Mouse (Mus musculus): ENCODE data around the gene Cntln. TPM values are rescaled to one million over a fixed set of nuclear protein-coding genes. Genes with fewer than 3 reads are reported as not detected.

Cntln gene
- total RNA-seq, 2 experiments from 2014 or later, result 7.4 to 8.1 TPM

GRCm38 (mm10) chr4:84946450-84946849 lies 62.3 kb downstream of the Cntln start:
- Histone ChIP-seq H3K27ac (no peak overlapping the region), H3K4me3 (no peak overlapping the region)
- TF ChIP-seq CTCF (conservative IDR thresholded peaks at IDR 0.05), result no peak
- no peak for DNase-seq (ENCODE audit: low spot score in 2 of 2)

GRCm38 (mm10) chr4:84976875-84977646 lies 93.0 kb downstream of the Cntln start:
- Histone ChIP-seq H3K4me3 (no peak overlapping the region), H3K27ac (no peak overlapping the region)
- no peak for TF ChIP-seq CTCF (conservative IDR thresholded peaks at IDR 0.05)
- no peak for DNase-seq (ENCODE audit: low spot score in 2 of 2)

- no peak for DNase-seq (ENCODE audit: low spot score in 2 of 2)
- no peak for TF ChIP-seq CTCF (conservative IDR thresholded peaks at IDR 0.05)
- H3K4me3 ChIP-seq, result no peak overlapping the region
- H3K27ac ChIP-seq, result no peak overlapping the region
Measured at GRCm38 (mm10) chr4:84995520-84996348, 111.6 kb downstream of the Cntln start.

GRCm38 (mm10) chr4:85005581-85005980 lies 121.5 kb downstream of the Cntln start:
- Histone ChIP-seq H3K4me3 (no peak overlapping the region), H3K27ac (no peak overlapping the region)
- DNase-seq (ENCODE audit: low spot score in 2 of 2), result no peak
- no peak for TF ChIP-seq CTCF (conservative IDR thresholded peaks at IDR 0.05)

- Histone ChIP-seq H3K27ac (no peak overlapping the region), H3K4me3 (no peak overlapping the region)
- no peak for DNase-seq (ENCODE audit: low spot score in 2 of 2)
- TF ChIP-seq CTCF (conservative IDR thresholded peaks at IDR 0.05), result no peak
Measured at GRCm38 (mm10) chr4:85006789-85007188, 122.7 kb downstream of the Cntln start.

- DNase-seq (ENCODE audit: low spot score in 2 of 2), result no peak
Measured at GRCm38 (mm10) chr4:85010846-85011245, 126.7 kb downstream of the Cntln start.

GRCm38 (mm10) chr4:85045748-85046147 lies 161.6 kb downstream of the Cntln start:
- Histone ChIP-seq H3K4me3 (no peak overlapping the region), H3K27ac (no peak overlapping the region)
- TF ChIP-seq CTCF (conservative IDR thresholded peaks at IDR 0.05), result no peak
- no peak for DNase-seq (ENCODE audit: low spot score in 2 of 2)

More at GRCm38 (mm10) chr4:85010846-85011245, 126.7 kb downstream of the Cntln start:
- no peak for TF ChIP-seq CTCF (conservative IDR thresholded peaks at IDR 0.05)
- Histone ChIP-seq H3K27ac (no peak overlapping the region), H3K4me3 (no peak overlapping the region)

GRCm38 (mm10) chr4:85049933-85050553 lies 165.9 kb downstream of the Cntln start:
- H3K27ac ChIP-seq, result no peak overlapping the region
- no peak for DNase-seq (ENCODE audit: low spot score in 2 of 2)
- no peak overlapping the region for H3K4me3 ChIP-seq
- no peak for TF ChIP-seq CTCF (conservative IDR thresholded peaks at IDR 0.05)

- no peak overlapping the region for H3K4me3 ChIP-seq
- no peak for TF ChIP-seq CTCF (conservative IDR thresholded peaks at IDR 0.05)
- no peak for DNase-seq (ENCODE audit: low spot score in 2 of 2)
- no peak overlapping the region for H3K27ac ChIP-seq
Measured at GRCm38 (mm10) chr4:85054616-85055015, 170.5 kb downstream of the Cntln start.

- Histone ChIP-seq H3K27ac (no peak overlapping the region), H3K4me3 (no peak overlapping the region)
- no peak for TF ChIP-seq CTCF (conservative IDR thresholded peaks at IDR 0.05)
- no peak for DNase-seq (ENCODE audit: low spot score in 2 of 2)
Measured at GRCm38 (mm10) chr4:85059598-85059997, 175.5 kb downstream of the Cntln start.

GRCm38 (mm10) chr4:85061676-85062075 lies 177.6 kb downstream of the Cntln start:
- DNase-seq (ENCODE audit: low spot score in 2 of 2), result no peak
- Histone ChIP-seq H3K4me3 (no peak overlapping the region), H3K27ac (no peak overlapping the region)
- no peak for TF ChIP-seq CTCF (conservative IDR thresholded peaks at IDR 0.05)

- no peak for TF ChIP-seq CTCF (conservative IDR thresholded peaks at IDR 0.05)
- DNase-seq (ENCODE audit: low spot score in 2 of 2), result no peak
- no peak overlapping the region for H3K4me3 ChIP-seq
- H3K27ac ChIP-seq, result no peak overlapping the region
Measured at GRCm38 (mm10) chr4:85096033-85096432, 211.9 kb downstream of the Cntln start.

- Histone ChIP-seq H3K27ac (no peak overlapping the region), H3K4me3 (no peak overlapping the region)
- peak; percentile 99 for TF ChIP-seq CTCF (conservative IDR thresholded peaks at IDR 0.05)
- DNase-seq (ENCODE audit: low spot score in 2 of 2), result peak in 1 of 2 experiments; percentile 61
Measured at GRCm38 (mm10) chr4:85096682-85097081, 212.6 kb downstream of the Cntln start.

All from layer of hippocampus, adult 2 months (tissue).